Mouse (Mus musculus) stomach, embryonic 15.5 days (tissue): ENCODE measurements around the gene Epha4. TPM values are rescaled to one million over a fixed set of nuclear protein-coding genes. Genes with fewer than 3 reads are reported as not detected.

Experiments used
- ATAC-seq: fragments of 200-750 bp; cut with Nextera tagmentation; 2 replicates; pipeline ENCODE4 v1.8.0; 2017; ENCODE audit warnings: low read depth, moderate number of reproducible peaks, moderate TSS enrichment; ENCODE audit not compliant: insufficient read depth, low FRiP score
- H3K27ac ChIP-seq: fragments of 300-500 bp; sonication (generic); 2 replicates; pipeline ENCODE4 v1.5.1; 2015; ENCODE audit warnings: mild to moderate bottlenecking, inconsistent platforms
- H3K27me3 ChIP-seq: fragments of 300-500 bp; sonication (generic); replicated peaks from 2 replicates; pipeline ENCODE4 v1.6.1; 2015; ENCODE audit warnings: inconsistent platforms
- H3K36me3 ChIP-seq: fragments of 300-500 bp; sonication (generic); 2 replicates; pipeline ENCODE4 v1.6.1; 2015; ENCODE audit warnings: inconsistent platforms
- H3K4me1 ChIP-seq: fragments of 300-500 bp; sonication (generic); 2 replicates; pipeline ENCODE4 v1.6.1; 2015; ENCODE audit warnings: inconsistent platforms
- H3K4me2 ChIP-seq: fragments of 300-500 bp; sonication (generic); 2 replicates; pipeline ENCODE4 v1.6.1; 2015; ENCODE audit warnings: mild to moderate bottlenecking, inconsistent platforms
- H3K4me3 ChIP-seq: fragments of 300-500 bp; sonication (generic); replicated peaks from 2 replicates; pipeline ENCODE4 v1.5.1; 2015; ENCODE audit warnings: inconsistent platforms
- H3K9ac ChIP-seq: fragments of 300-500 bp; sonication (generic); 2 replicates; pipeline ENCODE4 v1.6.1; 2015; ENCODE audit warnings: inconsistent platforms
- H3K9me3 ChIP-seq: fragments of 300-500 bp; sonication (generic); 2 replicates; pipeline ENCODE4 v1.6.1; 2016; ENCODE audit warnings: inconsistent platforms
- WGBS: fragments of 180-500 bp; shearing (Covaris S2); methylation state at CpG from one replicate; pipeline ENCODE4 v1.1.7; 2015; 5-methylcytosine and 5-hydroxymethylcytosine counted together
- polyA plus RNA-seq: library from polyadenylated mRNA; unstranded; fragments of >200 nt; fragmentation: Nextera tagmentation; extraction: Ambion mirVana; gene quantifications from 2 replicates; pipeline ENCODE4 v1.2.1, GENCODE M21; 2015

Gene Epha4
- polyA plus RNA-seq, 1 experiment from 2014 or later, result 11.8 TPM

GRCm38 (mm10) chr1:77523354-77523753, 8.5 kb upstream of the Epha4 start:
- Histone ChIP-seq H3K27ac (no peak overlapping the region), H3K36me3 (no peaks in the 10 kb centered on the region), H3K4me1 (no peaks in the 10 kb centered on the region), H3K9ac (no peak overlapping the region), H3K4me3 (no peak overlapping the region), H3K4me2 (no peak overlapping the region), H3K9me3 (no peaks in the 10 kb centered on the region), H3K27me3 (no peaks in the 10 kb centered on the region)
- no peak for ATAC-seq
- 56% methylated on average over 2 of the region's 2 CpGs for WGBS

GRCm38 (mm10) chr1:77521640-77522539, 7.0 kb upstream of the Epha4 start:
- Histone ChIP-seq H3K27ac (no peak overlapping the region), H3K9me3 (no peaks in the 10 kb centered on the region), H3K27me3 (peaks cover 10% of the 10 kb centered on the region; the same call in 1 of the 2 replicates), H3K36me3 (no peaks in the 10 kb centered on the region), H3K4me3 (no peak overlapping the region), H3K9ac (no peak overlapping the region), H3K4me1 (no peaks in the 10 kb centered on the region), H3K4me2 (no peak overlapping the region)
- no peak for ATAC-seq
- 48% methylated on average over 17 of the region's 17 CpGs for WGBS

- no peak for ATAC-seq
- Histone ChIP-seq H3K27me3 (peaks cover 12% of the 10 kb centered on the region; the same call in 1 of the 2 replicates), H3K9ac (no peak overlapping the region), H3K4me1 (0 out of 2 replicates have a peak, but pooled peaks cover 12% of the 10 kb centered on the region), H3K4me2 (no peak overlapping the region), H3K27ac (no peak overlapping the region), H3K36me3 (no peaks in the 10 kb centered on the region), H3K4me3 (no peak overlapping the region), H3K9me3 (no peaks in the 10 kb centered on the region)
- WGBS, result 69% methylated on average over 3 of the region's 3 CpGs
Measured at GRCm38 (mm10) chr1:77518715-77519114, 3.8 kb upstream of the Epha4 start.

- peak overlapping the region; percentile 62 for H3K4me3 ChIP-seq
- WGBS, result 2% methylated on average over 36 of the region's 36 CpGs
- H3K9ac ChIP-seq, result peak overlapping the region; percentile 34; the same call in 1 of the 2 replicates
Measured at GRCm38 (mm10) chr1:77516203-77516991, 1.5 kb upstream of the Epha4 start.

GRCm38 (mm10) chr1:77515651-77515981, 728 bp upstream of the Epha4 start:
- Histone ChIP-seq H3K4me2 (peak overlapping the region; percentile 97), H3K27ac (0 out of 2 replicates have a peak overlapping the region, but pooled peaks have one; percentile 41), H3K9ac (peak overlapping the region; percentile 34), H3K27me3 (peaks cover 12% of the 10 kb centered on the region; the same call in 1 of the 2 replicates), H3K36me3 (no peaks in the 10 kb centered on the region), H3K4me1 (peaks cover 18% of the 10 kb centered on the region; the same call in 1 of the 2 replicates), H3K9me3 (no peaks in the 10 kb centered on the region), H3K4me3 (peak overlapping the region; percentile 62)
- under 1% methylated on average over 12 of the region's 12 CpGs for WGBS
- ATAC-seq, result no peak

More at GRCm38 (mm10) chr1:77516203-77516991, 1.5 kb upstream of the Epha4 start:
- Histone ChIP-seq H3K27me3 (peaks cover 12% of the 10 kb centered on the region; the same call in 1 of the 2 replicates), H3K4me2 (peak overlapping the region; percentile 97), H3K9me3 (no peaks in the 10 kb centered on the region), H3K36me3 (no peaks in the 10 kb centered on the region), H3K27ac (0 out of 2 replicates have a peak overlapping the region, but pooled peaks have one; percentile 41), H3K4me1 (peaks cover 18% of the 10 kb centered on the region; the same call in 1 of the 2 replicates)
- peak; percentile 47 for ATAC-seq

GRCm38 (mm10) chr1:77514325-77514962, 444 bp downstream of the Epha4 start:
- H3K4me2 ChIP-seq, result peak overlapping the region; percentile 97
- no peaks in the 10 kb centered on the region for H3K36me3 ChIP-seq
- peak overlapping the region; percentile 63 for H3K27ac ChIP-seq
- H3K9ac ChIP-seq, result peak overlapping the region; percentile 27; the same call in 1 of the 2 replicates
- peak; percentile 26; the same call in 1 of the 2 replicates for ATAC-seq
- WGBS, result under 1% methylated on average over 45 of the region's 45 CpGs
- peaks cover 18% of the 10 kb centered on the region; the same call in 1 of the 2 replicates for H3K4me1 ChIP-seq
- H3K4me3 ChIP-seq, result peak overlapping the region; percentile 62
- H3K9me3 ChIP-seq, result no peaks in the 10 kb centered on the region
- peaks cover 12% of the 10 kb centered on the region; the same call in 1 of the 2 replicates for H3K27me3 ChIP-seq

GRCm38 (mm10) chr1:77513959-77514324, 946 bp downstream of the Epha4 start:
- no peak for ATAC-seq

GRCm38 (mm10) chr1:77513411-77513941, 1.4 kb downstream of the Epha4 start:
- peak overlapping the region; percentile 97 for H3K4me2 ChIP-seq
- peaks cover 18% of the 10 kb centered on the region; the same call in 1 of the 2 replicates for H3K4me1 ChIP-seq
- peak overlapping the region; percentile 27; the same call in 1 of the 2 replicates for H3K9ac ChIP-seq
- no peaks in the 10 kb centered on the region for H3K9me3 ChIP-seq
- H3K36me3 ChIP-seq, result no peaks in the 10 kb centered on the region
- H3K27me3 ChIP-seq, result peaks cover 12% of the 10 kb centered on the region; the same call in 1 of the 2 replicates
- WGBS, result 2% methylated on average over 27 of the region's 27 CpGs
- peak; percentile 24; the same call in 1 of the 2 replicates for ATAC-seq
- H3K27ac ChIP-seq, result no peak overlapping the region
- H3K4me3 ChIP-seq, result peak overlapping the region; percentile 62

More at GRCm38 (mm10) chr1:77513959-77514324, 946 bp downstream of the Epha4 start:
- no peaks in the 10 kb centered on the region for H3K36me3 ChIP-seq
- H3K4me3 ChIP-seq, result peak overlapping the region; percentile 62
- H3K4me1 ChIP-seq, result peaks cover 18% of the 10 kb centered on the region; the same call in 1 of the 2 replicates
- H3K27me3 ChIP-seq, result peaks cover 12% of the 10 kb centered on the region; the same call in 1 of the 2 replicates
- H3K9me3 ChIP-seq, result no peaks in the 10 kb centered on the region
- under 1% methylated on average over 9 of the region's 9 CpGs for WGBS
- H3K27ac ChIP-seq, result peak overlapping the region; percentile 63; the same call in 1 of the 2 replicates
- peak overlapping the region; percentile 97 for H3K4me2 ChIP-seq
- H3K9ac ChIP-seq, result peak overlapping the region; percentile 27; the same call in 1 of the 2 replicates

- Histone ChIP-seq H3K4me2 (peak overlapping the region; percentile 97), H3K36me3 (no peaks in the 10 kb centered on the region), H3K27me3 (peaks cover 9% of the 10 kb centered on the region; the same call in 1 of the 2 replicates), H3K4me1 (peaks cover 18% of the 10 kb centered on the region; the same call in 1 of the 2 replicates), H3K9ac (peak overlapping the region; percentile 16; the same call in 1 of the 2 replicates), H3K27ac (no peak overlapping the region), H3K4me3 (peak overlapping the region; percentile 62), H3K9me3 (no peaks in the 10 kb centered on the region)
- WGBS, result 9% methylated on average over 20 of the region's 20 CpGs
- ATAC-seq, result no peak
Measured at GRCm38 (mm10) chr1:77512431-77513195, 2.3 kb downstream of the Epha4 start.

GRCm38 (mm10) chr1:77512059-77512407, 2.9 kb downstream of the Epha4 start:
- no peak overlapping the region for H3K9ac ChIP-seq
- H3K27me3 ChIP-seq, result 0 out of 2 replicates have a peak, but pooled peaks cover 3% of the 10 kb centered on the region
- WGBS, result 44% methylated on average over 4 of the region's 4 CpGs
- H3K36me3 ChIP-seq, result no peaks in the 10 kb centered on the region
- H3K4me1 ChIP-seq, result peaks cover 18% of the 10 kb centered on the region; the same call in 1 of the 2 replicates
- peak overlapping the region; percentile 97 for H3K4me2 ChIP-seq
- no peak overlapping the region for H3K27ac ChIP-seq
- no peak for ATAC-seq
- peak overlapping the region; percentile 62 for H3K4me3 ChIP-seq
- H3K9me3 ChIP-seq, result no peaks in the 10 kb centered on the region
